Mouse (Mus musculus): ENCODE results near the gene P3h1.

The P3h1 gene

GRCm38 (mm10) chr4:119274627-119275026 is 41.9 kb downstream of the P3h1 start:
- in situ Hi-C loops (cut with MboI, MseI), result loop anchor here (10.0 to 25.0 kb wide), 3 partner anchors 1130 to 1938 kb away; partner anchors contain the start of genes Ctps and Rlf

- in situ Hi-C loops (cut with MboI, MseI), result loop anchor here (10.0 to 25.0 kb wide), 3 partner anchors 1130 to 1937 kb away; partner anchors contain the start of genes Ctps and Rlf
Observed at GRCm38 (mm10) chr4:119275226-119275625, 42.5 kb downstream of the P3h1 start.

GRCm38 (mm10) chr4:119275726-119276125 is 43.0 kb downstream of the P3h1 start:
- in situ Hi-C loops (cut with MboI, MseI), result loop anchor here (10.0 to 25.0 kb wide), 3 partner anchors 1131 to 1937 kb away; partner anchors contain the start of genes Ctps and Rlf

- in situ Hi-C loops (cut with MboI, MseI), result loop anchor here (10.0 to 25.0 kb wide), 3 partner anchors 1134 to 1934 kb away; partner anchors contain the start of genes Ctps and Rlf
Observed at GRCm38 (mm10) chr4:119278784-119279183, 46.1 kb downstream of the P3h1 start.

GRCm38 (mm10) chr4:119284861-119285260 is 52.1 kb downstream of the P3h1 start:
- in situ Hi-C loops (cut with MboI, MseI), result loop anchor here (25.0 kb wide), 2 partner anchors 1277 to 1927 kb away; partner anchors contain the start of genes Ctps and Rlf

DNA sequence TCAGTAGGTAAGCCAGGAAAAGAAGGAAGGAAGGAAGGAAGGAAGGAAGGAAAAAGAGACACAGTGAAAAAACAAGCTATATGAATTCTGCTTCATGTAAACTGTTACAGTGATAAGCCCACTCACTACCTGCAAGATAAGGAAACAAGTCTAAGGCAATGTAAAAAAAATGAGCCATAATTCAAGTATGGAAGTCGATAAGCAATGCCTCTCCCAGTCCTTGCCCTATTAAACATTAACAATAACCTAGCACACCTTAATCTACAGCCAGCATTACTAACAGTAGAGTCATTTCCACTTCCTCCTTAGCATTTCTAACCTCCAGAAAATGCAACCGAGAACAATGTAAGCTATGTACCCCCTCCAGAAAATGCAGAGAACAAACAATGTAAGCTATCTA is 52.6 kb downstream of the P3h1 start:
- in situ Hi-C loops (cut with MboI, MseI), result loop anchor here (25.0 kb wide), 2 partner anchors 1277 to 1927 kb away; partner anchors contain the start of genes Ctps and Rlf

- in situ Hi-C loops (cut with MboI, MseI), result loop anchor here (25.0 kb wide), 2 partner anchors 1270 to 1920 kb away; partner anchors contain the start of genes Ctps and Rlf
Observed at GRCm38 (mm10) chr4:119291921-119292320, 59.2 kb downstream of the P3h1 start.

DNA sequence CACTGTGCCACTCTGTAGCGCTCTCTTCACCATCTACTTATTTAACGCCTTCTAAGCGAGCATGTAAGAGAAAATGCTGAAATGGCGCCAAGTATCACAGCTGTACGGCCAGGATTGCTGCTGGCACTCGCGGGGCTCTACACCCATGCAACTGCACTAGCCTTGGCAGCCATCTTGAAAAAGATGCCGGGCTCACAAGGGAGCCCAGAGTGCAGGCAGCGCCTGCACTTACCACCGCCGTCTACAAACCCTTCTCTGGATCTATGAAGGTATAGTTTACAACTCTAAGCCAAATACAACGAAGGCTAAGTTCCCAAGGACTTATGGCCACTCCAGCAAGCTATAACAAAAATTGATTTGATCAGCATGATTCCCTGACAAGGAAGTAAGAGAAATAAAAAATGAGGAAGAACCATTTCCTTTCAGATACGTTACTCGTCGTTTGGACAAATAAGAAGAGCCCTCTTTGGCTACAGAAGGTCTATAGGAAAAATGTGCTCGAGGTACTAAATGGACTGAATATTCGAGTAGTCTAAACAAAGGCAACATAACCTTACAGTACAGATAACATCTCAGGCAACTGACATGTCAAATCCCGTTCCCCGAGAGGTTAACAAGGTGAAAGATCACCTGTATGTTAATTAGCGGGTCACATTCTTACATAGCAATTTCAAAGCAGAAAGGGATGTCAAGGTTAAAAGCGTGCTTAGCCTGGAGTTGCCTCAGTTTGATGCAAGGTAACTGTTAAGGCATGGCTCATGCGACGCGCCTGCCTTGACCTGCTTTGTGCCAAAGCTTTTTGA is 60.3 kb downstream of the P3h1 start:
- in situ Hi-C loops (cut with MboI, MseI), result loop anchor here (25.0 kb wide), 2 partner anchors 1269 to 1919 kb away; partner anchors contain the start of genes Ctps and Rlf

GRCm38 (mm10) chr4:119293574-119294258 is 61.0 kb downstream of the P3h1 start:
- in situ Hi-C loops (cut with MboI, MseI), result loop anchor here (25.0 kb wide), 2 partner anchors 1269 to 1919 kb away; partner anchors contain the start of genes Ctps and Rlf

DNA sequence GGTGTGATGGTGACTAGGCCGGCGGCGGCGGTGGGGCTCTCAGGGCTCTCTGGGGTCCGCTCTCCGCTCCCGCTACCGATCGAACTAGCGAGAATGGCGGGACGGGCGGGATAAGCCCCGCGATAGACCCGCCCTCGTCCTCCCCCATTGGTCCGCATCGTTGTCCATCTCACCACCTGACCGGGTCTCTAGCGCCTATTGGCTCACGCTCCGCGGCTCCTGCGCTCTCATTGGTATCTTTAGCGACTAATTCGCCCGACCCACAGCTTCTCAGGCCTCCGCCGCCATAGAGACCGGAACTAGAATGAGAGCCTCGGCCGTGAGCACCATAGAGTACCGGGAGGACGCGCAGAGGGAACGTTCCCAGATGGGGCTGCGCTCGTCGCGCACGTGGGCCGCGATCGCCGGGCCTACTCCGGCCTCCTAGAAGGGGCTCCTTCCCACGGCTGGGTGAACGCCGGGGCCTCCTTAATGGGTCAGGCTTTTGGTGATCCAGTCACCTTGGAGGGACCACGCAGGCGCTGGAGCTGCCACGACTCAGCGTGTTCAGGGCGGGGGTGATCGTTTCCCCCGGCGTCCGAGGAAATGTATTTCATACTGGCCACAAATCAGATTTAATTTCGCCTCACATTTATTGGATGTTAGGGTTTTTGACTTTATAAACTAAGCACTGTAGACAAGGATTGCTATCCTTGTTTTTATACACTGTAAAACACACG is 61.9 kb downstream of the P3h1 start, which contains the start of gene Ybx1:
Ybx1 (minus strand) TSS at position 190 of the 719 bp plus-strand sequence.
- in situ Hi-C loops (cut with MboI, MseI), result loop anchor here (25.0 kb wide), 2 partner anchors 1268 to 1918 kb away; partner anchors contain the start of genes Ctps and Rlf

- in situ Hi-C loops (cut with MboI, MseI), result loop anchor here (25.0 kb wide), 2 partner anchors 1267 to 1917 kb away; partner anchors contain the start of genes Ctps and Rlf
Observed at GRCm38 (mm10) chr4:119295134-119295453, 62.4 kb downstream of the P3h1 start.

DNA sequence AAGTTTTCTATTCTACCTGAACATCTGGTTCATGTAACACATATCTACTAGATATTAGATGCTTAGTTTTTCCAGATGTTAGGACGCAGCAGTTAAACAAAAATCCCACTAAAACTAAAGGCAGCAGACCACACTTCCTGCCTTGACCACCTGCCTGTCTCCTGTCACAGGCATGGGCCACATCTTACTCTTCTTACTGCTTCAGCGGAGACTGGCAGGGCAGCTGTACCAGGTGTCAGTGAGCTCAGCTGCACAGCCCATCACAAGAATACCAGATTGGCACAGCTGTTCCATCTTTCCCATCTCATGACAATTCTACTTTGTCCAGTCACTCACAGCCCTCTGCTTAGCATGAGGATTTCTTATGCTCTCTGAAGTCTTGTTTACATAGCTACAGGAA is 64.6 kb downstream of the P3h1 start:
- in situ Hi-C loops (cut with MboI, MseI), result loop anchor here (25.0 kb wide), 2 partner anchors 1265 to 1915 kb away; partner anchors contain the start of genes Ctps and Rlf

All from regulatory T cell (primary cell).